Mouse (Mus musculus) gastrocnemius, postnatal 4 days (tissue): ENCODE measurements around the gene Ccna1. TPM values are rescaled to one million over a fixed set of nuclear protein-coding genes. Genes with fewer than 3 reads are reported as not detected.
A peak's percentile ranks its signal among the peaks of the same experiment; 100 is the strongest.

Experiments
- DNase-seq, 2 experiments: peaks; one replicate each; pipeline ENCODE4 v3.0.0; 2021 to 2022; ENCODE audit warnings: low spot score in 2 of 2, mixed read lengths in 2 of 2
- long read RNA-seq, 2 experiments: library from polyadenylated mRNA; stranded (forward); transcript quantifications; one replicate each; pipeline ENCODE4 v2.0.0; 2021
- total RNA-seq, 2 experiments: library from RNA; stranded (reverse); gene quantifications; 2 replicates each; pipeline ENCODE4 v1.2.3; 2021

Gene Ccna1
- under 1 TPM; 0.17 to 0.47 TPM for total RNA-seq
- long read RNA-seq, experiment 1, partial matches to known transcripts = 1 of 1 reads
- long read RNA-seq, experiment 1, other reads (novel, unspliced or antisense) = 0 of 1 reads
- long read RNA-seq, experiment 2, partial matches to known transcripts = 0 of 1 reads
- long read RNA-seq, experiment 2, other reads (novel, unspliced or antisense) = 1 of 1 reads

DNA sequence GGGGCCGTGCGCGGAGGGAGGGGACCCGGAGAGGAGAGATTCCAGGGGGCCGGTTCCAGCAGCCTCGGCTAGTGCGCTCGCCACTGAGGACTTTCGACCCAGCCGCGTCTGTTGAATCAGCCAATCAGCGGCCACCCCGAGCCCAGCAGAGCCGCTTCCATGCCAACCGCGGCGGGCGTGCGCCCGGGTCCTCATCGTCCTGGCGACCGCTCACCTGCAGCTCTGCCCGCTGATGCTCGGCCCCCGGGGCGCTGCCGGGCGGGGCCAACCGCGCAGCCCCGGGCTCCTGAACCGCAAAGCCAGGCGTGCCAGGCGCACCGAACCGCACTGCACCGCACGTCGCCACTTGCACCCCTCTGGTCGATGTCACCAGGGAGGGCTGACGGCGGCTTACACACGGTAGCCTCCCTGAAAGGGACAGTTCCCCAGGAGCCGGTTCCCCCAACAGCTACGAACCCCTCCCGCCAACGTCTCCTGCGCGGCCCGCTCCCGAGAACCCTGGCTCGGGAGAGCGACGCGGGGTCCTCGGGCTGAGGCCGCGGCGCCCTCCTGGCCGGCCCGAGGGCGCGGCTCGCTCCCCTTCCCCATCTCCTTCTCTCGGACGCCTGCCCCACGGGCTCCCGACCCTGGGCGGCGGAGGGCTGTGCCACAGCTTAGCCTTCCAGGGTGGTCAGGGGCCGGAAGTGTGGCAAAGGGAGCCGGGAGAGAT is at the start of gene Ccna1:
TSS of gene Ccna1 (minus strand) at position 464 of the 709 bp plus-strand sequence.
- DNase-seq = peak; percentile 48 to 64

DNA sequence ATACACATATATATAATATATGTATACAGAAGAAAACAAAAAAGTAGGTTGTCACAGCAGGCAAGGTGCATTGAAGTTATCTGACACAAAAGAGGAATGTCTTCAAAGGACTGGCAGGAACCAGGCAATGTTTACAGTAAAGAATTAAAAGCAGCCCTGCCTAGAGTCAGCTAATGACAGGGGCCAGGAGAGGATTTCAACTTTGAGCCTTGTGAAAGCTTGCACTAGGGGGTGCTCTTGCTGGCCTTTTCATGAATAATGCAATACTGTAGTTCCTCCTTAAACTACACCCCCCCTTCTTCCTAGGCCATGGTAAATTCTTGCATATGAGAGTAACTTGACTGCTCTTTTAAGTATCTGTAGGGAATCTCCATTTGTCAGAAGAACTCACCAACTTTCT is 45.8 kb upstream of the Ccna1 start:
- DNase-seq = no peak

DNA sequence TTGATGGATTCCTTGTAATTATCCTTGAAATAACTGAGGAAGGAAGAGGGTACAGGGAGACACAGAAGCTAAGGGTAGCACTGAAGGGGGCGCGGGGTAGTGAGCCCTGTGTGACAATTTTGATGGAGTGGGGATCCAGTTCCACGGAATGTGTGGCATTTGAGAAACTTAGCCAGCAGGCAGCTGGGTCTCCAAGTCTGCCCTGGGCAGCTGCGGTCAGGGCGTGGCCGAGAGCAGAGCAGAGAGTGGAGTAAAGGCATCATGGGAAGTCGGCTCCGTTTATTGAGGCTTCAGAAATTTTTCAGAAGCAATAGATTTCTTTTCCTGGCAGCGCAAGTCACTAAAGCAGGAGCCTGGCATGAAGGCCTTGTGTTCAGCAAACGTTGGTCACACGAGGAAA is 43.7 kb upstream of the Ccna1 start:
- peak in 1 of 2 experiments; percentile 59 for DNase-seq

DNA sequence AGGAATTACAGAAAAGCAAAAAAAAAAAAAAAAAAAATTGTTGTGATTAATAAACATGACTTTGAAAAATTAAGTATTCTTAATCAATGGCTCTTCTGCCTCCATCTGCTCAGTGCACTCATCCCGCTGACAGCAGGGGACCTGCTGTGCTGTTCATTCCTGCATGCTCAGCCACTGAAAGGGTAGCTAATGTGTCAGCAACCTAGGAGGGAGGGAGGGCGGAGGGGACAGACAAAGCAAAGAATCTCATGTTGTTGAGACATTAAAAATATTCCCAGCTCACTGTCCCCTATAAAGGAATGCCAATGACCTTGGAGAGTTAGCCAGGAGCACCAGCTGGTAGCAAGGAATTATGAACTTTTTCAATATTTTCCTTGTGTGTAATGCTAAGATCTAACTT is 42.7 kb upstream of the Ccna1 start:
- no peak for DNase-seq

DNA sequence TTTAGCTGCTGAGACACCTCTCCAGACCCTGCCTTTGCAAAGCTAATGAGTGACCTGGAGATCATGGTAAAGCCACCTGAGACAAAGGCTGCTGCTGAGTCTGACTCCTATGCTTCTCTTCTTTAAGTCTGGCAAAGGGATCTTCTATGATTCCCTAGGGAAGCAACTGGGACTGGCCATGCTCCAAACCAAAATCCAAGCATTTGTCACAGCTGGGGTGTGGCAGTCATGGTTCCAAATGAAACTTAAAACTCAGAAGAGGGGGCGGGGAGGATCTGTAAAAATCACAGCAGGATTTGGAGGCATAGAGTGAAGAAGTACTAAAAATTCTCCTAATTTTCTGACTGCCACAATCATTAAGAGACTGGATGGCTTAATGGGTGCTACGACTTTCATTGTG is 41.9 kb upstream of the Ccna1 start:
- peak in 1 of 2 experiments; percentile 55 for DNase-seq

DNA sequence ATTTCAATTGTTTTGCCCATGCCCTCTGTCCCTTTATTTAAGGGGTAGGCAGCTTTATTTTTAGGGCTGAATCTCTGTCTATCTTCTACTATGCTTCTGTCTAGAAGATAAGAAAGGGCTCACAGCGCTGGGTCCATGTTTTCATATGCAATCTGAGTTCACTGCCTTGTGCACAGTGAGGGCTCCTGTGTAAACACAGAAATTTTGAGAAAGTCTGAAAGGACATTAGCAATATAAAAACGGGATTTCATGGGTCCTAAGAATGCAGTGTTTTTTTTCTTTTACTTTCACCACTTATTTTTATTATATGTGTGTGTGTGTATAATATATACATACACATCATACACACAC is 41.3 kb upstream of the Ccna1 start:
- DNase-seq = no peak

DNA sequence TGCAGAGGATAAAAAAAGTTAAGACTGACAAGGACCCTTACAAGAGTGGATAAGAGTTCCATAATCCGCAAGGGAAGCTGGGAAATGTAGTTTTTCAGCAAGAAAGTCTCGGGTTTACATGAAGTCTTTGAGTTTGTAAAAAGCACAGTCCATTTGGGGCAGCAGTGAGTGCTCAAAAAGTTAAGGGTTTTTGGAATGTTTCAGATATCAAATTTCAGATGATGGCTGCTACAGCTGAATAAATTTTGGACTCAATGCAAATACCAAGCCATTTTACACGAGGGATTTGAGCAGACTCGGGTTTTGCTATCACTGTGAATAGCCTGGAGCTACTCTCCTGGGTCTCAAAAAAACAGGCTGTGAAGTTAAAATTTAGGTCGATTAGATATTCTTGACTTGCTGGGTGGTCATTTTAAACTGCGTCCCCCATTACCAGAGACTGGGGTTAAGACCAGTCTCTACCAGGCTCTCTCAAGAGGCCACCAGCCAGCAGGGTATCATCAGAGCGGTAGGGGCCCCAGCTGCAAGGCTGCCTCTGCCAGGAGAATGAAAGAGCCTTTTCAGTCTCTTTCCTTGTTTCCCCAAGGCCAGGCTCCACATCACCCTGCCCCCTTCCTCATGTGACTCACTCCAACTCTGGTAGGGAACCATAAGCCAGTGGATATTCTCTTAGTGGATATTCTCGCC is 40.8 kb upstream of the Ccna1 start:
- DNase-seq = peak in 1 of 2 experiments; percentile 58

DNA sequence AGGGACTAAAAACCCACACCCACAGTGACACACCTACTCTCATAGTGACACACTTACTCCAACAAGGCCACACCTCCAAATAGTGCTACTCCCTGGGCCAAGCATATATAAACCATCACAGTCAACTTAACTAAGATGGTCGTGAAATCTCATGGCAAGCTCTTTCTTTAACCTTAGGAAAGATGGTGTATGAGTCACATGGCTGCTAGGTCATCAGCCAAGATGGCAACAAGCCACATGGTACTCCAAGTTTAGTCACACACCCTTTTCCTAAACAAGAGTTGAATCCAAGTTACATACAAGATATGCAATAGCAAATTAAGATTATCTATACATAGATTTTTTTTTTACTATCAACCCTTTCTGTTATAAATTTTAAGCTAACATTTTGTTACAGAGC is 37.9 kb upstream of the Ccna1 start:
- no peak for DNase-seq

DNA sequence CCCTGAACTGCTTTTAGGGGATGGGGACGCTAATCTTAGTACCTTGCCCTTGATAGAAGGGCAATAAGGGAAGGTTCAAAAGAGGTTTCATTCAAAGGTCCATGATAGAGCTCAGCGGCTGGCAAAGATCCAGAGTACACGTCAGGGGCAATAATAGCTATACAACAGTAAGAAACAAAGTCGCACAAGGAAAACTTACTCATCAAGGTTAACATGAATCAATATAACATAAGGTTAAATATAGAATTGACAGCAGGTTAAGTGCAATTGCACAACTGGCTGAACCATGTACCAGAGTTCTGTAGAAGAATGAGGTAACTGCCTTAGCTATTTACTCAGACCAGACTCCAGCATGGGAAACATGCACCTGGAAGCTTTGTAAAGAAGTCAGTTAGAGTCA is 34.0 kb upstream of the Ccna1 start:
- DNase-seq = no peak

DNA sequence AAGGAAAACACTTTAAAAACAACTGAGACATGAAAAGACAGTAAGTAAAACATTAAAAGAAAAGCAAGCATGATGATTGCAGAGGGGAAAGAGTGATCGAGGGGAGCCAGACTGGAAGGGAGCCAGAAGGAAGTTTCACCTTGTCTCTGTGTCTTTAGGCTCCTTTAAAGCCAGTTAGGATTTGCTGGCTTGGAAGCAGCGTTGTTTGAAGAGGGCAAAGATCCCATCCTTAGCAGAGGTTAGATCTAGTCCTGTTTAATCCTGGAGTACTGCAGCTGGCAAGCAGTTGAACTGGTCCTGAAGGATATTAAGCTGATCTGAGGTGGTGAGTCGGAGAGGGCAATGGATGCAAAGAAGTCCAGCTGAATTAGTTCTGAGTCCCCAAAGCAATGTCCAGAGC is 33.5 kb upstream of the Ccna1 start:
- DNase-seq = no peak

DNA sequence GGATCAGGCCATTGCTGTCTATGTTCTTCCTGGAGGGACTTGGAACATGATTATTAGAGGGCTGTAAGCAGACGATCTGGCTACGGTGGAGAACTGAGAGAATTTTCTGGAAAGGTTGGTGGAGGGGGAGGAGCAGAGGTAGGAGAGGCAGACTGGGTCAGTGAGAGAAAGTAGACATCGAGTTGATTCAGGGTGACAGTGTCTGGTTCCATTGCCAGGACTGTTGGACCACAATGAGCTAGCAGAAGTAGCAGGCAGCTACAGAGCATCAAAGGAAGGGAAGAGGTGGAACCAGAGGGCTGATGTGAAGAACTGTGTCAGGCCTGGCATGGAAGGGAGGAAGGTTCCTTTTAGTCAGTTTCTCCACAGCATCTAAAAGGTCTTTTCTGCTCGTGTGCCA is 33.1 kb upstream of the Ccna1 start:
- peak in 1 of 2 experiments; percentile 6 for DNase-seq

DNA sequence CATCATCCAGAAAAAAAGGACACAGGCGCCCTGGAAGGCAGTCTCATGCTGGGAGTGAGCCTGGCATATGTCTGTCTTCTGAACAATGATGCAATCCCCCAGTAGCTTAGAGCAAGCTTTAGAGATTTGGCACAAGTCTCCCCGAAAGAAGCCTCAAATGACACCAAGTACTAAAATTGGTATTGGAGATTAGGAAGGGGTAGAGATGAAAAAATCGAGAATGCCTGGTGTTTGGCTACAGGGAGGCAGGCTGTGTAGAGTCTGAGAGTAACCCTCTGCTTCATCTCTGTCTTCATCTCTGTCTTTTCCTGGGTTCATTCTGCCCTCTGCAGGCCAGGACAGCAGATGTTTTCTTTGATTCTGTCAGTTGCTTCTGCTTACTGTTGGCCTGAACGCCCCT is 32.1 kb upstream of the Ccna1 start:
- DNase-seq = peak in 1 of 2 experiments; percentile 15

DNA sequence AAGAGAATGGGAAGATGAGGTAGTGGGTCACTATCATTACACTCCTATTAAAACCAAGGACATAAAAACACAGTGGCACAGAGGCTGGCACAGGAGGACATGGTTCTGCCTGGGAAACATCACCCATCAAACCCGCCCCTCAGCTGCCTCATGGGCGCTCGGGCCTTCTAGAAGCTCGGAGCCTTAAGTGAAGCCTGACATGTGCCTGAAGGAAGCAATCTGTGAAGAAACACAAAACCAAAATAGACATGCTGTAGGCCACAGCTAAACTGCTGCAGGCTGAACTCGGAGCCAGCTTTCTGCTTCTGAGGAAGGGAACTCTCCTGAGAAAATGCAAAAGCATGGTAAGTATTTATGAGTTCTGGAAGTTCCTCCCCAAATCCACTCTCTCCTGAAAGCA is 31.6 kb upstream of the Ccna1 start:
- DNase-seq = peak in 1 of 2 experiments; percentile 7

DNA sequence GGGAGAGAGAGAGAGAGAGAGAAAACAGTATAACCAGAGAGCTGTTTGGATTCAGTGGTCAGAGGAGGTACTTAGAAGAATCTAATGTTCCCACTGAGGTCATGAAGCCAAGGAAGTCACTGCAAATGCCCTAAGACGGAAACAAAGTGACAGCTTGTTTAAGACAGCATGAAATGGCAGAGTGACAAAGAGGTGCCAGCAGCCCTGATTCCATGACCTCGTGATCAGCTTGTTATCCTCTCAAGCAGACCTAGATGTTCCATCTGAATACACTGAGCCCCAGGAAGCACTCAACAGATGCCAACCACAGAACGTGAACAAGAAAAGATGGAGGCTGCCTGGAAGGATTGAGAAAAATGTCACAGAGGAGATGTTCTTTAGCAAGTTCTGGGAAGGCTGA is 30.4 kb upstream of the Ccna1 start:
- no peak for DNase-seq

DNA sequence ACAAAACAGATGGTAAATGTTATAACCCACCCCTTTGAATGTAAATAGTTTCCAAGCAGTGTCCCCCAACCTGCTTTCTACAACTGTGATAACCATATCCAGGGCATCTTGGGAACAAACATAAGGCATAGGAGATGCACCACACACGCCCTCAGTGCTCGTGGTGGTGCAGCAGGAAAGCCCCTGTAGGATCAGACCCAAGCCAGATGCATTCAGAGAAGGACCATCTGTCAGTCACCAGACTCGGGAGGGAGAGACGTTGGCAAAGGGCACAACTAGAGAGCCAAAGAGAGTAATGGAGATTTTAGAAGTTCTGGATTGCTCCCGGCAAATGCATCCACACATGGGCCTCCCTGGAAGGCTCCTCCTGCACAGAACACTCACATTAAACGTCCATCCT is 29.5 kb upstream of the Ccna1 start:
- DNase-seq = no peak

DNA sequence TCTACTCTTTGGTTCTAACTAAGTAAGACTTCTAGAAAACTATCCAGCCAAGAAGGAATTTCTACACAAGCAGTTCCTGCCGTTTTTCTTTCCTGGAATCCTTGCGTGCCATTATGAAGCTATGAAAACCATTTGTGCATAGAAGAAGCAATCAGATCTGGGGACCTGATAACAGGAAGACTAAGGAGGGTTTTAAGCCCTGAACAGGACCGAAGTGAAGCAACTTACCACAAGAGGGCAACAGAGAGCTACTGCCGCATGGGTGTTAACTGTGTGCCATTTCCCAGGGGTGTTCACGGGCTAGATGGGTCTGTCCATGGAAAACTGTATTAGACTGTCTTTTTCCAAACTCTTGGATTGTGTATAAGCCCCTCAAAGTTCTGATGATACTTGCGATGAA is 24.8 kb upstream of the Ccna1 start:
- peak; percentile 47 to 80 for DNase-seq

DNA sequence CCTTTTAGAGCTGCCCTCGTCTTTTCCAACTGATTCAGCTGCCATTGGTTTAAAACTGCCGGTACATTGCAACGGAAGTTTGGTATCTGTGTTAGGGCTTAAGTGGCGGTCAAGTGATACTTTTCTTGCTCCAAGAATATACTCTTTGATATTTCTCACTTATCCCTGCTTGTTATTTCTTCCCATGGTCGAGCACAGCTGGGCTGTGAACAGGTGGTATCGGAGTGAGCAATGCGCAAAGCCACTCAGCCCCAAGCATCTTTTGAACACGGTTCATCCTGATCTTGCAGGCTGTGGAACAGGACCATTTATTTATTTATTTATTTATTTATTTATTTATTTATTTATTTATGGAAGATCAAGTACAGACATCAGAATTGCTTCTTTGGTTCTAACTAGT is 24.3 kb upstream of the Ccna1 start:
- DNase-seq = no peak

DNA sequence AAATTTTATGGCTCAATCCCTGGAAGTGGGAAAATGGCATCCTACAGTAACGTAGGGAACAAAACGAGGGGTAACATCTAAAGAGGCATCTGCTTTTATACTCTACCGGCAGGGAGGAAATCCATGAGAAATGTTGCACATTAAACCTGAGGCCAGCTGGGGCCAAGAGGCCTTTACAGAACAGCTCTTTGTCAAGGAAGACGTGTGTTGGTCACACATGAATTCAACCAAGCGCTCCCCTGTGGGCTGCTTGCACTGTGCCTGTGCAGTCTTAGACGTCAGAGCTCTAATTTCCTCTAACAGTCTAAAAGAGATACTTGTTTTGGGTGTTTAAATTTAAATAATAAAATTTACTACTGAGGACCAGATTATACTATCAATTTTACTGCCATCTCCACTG is 22.9 kb upstream of the Ccna1 start:
- no peak for DNase-seq

DNA sequence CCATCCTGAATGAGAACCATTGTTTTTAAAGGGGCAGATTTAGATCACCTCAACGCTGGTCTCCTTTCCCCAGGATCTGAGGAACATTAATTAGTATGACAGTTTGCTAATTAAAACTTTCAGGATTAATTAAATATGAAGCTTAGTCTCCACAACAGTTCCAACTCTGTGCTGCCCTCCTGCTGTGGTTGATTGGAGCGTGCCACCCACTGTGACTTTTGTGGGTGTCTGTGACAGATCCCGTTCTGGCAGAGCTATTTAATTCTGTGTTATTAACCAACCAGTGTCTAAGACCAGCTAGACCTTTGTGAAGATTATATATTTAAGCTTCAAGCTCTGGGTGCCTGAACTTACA is 20.0 kb upstream of the Ccna1 start:
- no peak for DNase-seq

DNA sequence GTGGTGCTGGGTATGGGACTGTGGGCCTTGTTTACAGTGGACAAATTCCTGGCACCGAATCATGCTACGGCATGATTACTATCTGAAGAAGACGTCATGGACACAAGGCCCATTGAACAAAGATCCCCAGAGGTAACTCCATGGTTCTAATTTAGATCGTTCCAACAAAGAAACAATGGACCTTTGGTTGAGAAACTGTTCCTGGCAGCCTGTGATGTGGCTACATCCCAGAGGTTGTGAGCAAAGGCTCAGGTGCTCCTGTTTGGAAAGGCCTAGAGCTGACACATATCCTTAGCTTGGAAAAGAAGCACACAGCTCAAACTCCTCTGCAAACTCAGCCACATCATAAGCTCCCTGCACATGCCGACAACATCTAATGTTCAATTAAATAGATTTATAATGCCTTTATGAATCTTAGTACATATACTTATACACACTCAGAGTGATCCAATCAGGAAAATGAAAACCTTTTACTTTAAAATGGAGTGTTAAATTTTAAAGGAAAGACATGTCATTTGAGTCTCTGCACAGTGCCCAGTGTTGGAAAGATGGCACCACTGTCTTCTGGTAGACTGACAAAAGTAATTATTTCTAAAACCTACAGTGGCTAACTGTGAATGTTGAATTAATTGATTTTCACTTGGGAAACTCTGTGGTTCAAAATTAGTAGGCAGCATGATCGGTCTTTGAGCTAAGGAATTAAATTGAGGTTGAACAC is 19.4 kb upstream of the Ccna1 start:
- DNase-seq = no peak

DNA sequence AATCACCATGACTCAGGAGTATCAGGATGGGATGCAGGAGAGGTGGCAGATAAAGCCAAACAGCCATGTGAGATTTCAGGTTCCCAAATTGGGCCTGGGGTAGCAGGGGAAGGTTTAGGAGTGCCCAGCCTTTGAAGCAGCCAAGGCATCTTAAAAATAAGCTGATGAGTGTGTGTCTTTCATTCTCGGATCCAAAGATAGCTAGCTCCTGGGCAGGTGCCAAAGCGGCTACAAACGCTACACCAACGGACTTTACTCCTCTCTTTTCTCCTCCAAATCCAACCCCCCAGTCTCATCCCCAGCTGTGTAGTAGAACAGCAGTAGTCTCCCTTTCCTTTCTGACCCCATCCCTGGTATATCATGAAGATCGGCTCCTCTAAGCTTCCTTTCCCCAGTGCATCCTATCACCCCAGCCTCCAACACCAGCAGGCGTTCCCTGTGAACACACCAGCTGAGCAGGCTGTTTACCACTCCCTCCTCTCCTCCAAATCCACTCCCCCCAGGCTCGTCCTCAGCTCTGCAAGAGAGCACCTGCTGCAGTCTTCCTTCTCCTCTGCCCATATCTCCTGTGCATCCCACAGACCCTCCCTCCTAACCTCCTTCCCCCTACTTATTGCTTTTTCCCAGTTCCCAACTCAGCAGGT is 12.6 kb upstream of the Ccna1 start:
- peak in 1 of 2 experiments; percentile 11 for DNase-seq

DNA sequence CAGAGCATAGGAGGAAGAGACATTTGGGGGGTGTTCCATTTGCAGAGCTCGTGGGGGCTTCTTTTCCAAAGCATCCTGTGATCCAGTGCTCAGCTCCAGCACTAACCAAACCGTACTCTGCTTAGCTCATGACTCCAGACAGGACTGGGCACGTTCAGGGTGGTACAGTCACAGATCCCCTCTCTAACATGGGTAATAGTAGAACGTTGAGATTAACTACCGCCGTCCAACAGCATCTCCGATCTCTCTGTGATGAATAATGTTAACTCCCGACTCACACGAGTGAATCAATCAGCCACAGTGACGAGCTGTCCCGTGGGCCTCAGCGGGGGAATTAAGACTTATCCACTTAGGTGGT is 11.3 kb upstream of the Ccna1 start:
- no peak for DNase-seq
